Mouse (Mus musculus) liver, embryonic 14.5 days (tissue): Measurements from ENCODE around the gene Rfc5.

Experiments
- CTCF ChIP-seq: IDR thresholded peaks from 2 replicates; pipeline ENCODE4 v1.5.1; 2016; ENCODE audit warnings: antibody characterized with exemption, low read depth, control low read depth
- EP300 ChIP-seq: IDR thresholded peaks from 2 replicates; pipeline ENCODE4 v1.6.1; 2016; ENCODE audit warnings: antibody characterized with exemption, low read depth

DNA sequence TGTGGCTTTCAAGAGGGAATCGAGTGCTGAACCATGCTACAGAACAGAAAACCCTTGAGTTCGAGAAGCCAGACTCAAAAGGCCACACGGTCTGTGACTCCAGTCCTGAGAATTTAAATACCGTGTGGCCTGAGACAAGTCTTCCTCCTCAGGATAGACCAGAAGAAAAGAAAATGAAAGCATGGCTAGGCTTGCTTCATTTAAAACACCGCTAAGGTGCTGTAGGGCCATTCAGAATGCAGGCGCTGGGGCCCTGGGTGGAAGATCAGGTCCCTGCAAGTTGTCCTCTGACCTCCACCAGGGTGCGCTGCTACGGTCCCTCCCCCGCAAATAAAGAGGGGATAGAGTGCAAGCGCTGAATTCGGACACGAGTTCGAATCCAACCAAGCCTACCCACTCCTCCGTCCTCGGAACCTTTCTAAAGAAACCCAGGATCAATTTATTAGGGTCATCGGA lies 523 bp downstream of the Rfc5 start:
- TF ChIP-seq CTCF (peak; percentile 83), EP300 (no peak)
